ENCODE assay signal across 12 mouse cellular contexts in genomic region chr11:72393669-72394068, GRCm38 (mm10). TPM values are rescaled to one million over a fixed set of nuclear protein-coding genes. Genes with fewer than 3 reads are reported as not detected.
DNase-seq lines count a peak whose midpoint lies in the region; ATAC-seq lines count a peak whose summit lies in the region.
"Had no signal": no experiment of that assay in that cellular context is flagged by ENCODE, and none has a peak within 500 bp of the region (broad histone marks: within the 10 kb centered on the region; RNA-seq: fewer than 3 reads in every experiment).

No protein-coding gene starts in this region.

- 64% methylated on average over 5 of the region's 5 CpGs for WGBS in embryonic facial prominence, embryonic 10.5 days

- no peak overlapping the region for H3K4me3 ChIP-seq in embryonic facial prominence, embryonic 10.5 days
- H3K4me3 ChIP-seq: neural tube, embryonic 12.5 days had no signal

- no peak overlapping the region for H3K27ac ChIP-seq in embryonic facial prominence, embryonic 10.5 days (replicated peaks)
- H3K27ac ChIP-seq: neural tube, embryonic 12.5 days had no signal

- no peaks in the 10 kb centered on the region for H3K9me3 ChIP-seq in embryonic facial prominence, embryonic 10.5 days
- H3K9me3 ChIP-seq: neural tube, embryonic 12.5 days had no signal

- H3K27me3 ChIP-seq in embryonic facial prominence, embryonic 10.5 days (replicated peaks; ENCODE audit: low read depth, poor library complexity, severe bottlenecking), result no peaks in the 10 kb centered on the region
- H3K27me3 ChIP-seq: neural tube, embryonic 12.5 days had no signal

- H3K4me1 ChIP-seq in embryonic facial prominence, embryonic 10.5 days, result peaks cover 22% of the 10 kb centered on the region

- no peak for ATAC-seq in frontal cortex, adult (ENCODE audit: low TSS enrichment)

- intact Hi-C loops in heart, postnatal 36 days (cut with DNase I), result loop anchor here (5.0 kb wide), 1 partner anchor 599 kb away; no protein-coding TSS in a partner anchor

- peak; percentile 39 for DNase-seq in layer of hippocampus, adult 11-12 months (ENCODE audit: low spot score)
- DNase-seq in layer of hippocampus, postnatal 25 days (ENCODE audit: extremely low spot score in 1 of 2, low spot score in 1 of 2), result no peak
- DNase-seq in adrenal gland, postnatal 14 days, result peak; percentile 86
- DNase-seq in embryonic facial prominence, embryonic 10.5 days (ENCODE audit: low spot score), result peak; percentile 14
- peak; percentile 52 to 57 for DNase-seq in heart, postnatal 36 days
- DNase-seq in embryo, embryonic 11 days, result no peak
- no peak for DNase-seq in B cell, adult 2 months

- no peaks in the 10 kb centered on the region for H3K36me3 ChIP-seq in embryonic facial prominence, embryonic 10.5 days (replicated peaks)
- H3K36me3 ChIP-seq: neural tube, embryonic 12.5 days had no signal

RNA-seq across cellular contexts. Expression of gene Smtnl2, which starts 17.8 kb away (rescaled TPM):
- total RNA-seq in layer of hippocampus, postnatal 25 days (2021), result 1 to 10 TPM; 2.0 to 3.0 TPM
- 4.1 and 5.4 TPM in 2 replicates for total RNA-seq in adrenal gland, postnatal 14 days (2021)
- polyA plus RNA-seq in embryonic facial prominence, embryonic 10.5 days (2016; fragmentation: Nextera tagmentation; extraction: Ambion mirVana), result 16.4 and 16.6 TPM in 2 replicates
- total RNA-seq in heart, postnatal 36 days (2021), result 10 to 100 TPM; 18.2 to 19.5 TPM

RNA-seq across cellular contexts. Expression of gene Tekt1, which starts 31.4 kb away (rescaled TPM):
- 1 to 10 TPM; 2.7 to 3.1 TPM for total RNA-seq in layer of hippocampus, postnatal 25 days (2021)
- not detected in 2 replicates for total RNA-seq in adrenal gland, postnatal 14 days (2021)
- polyA plus RNA-seq in embryonic facial prominence, embryonic 10.5 days (2016; fragmentation: Nextera tagmentation; extraction: Ambion mirVana), result 6.3 and 7.2 TPM in 2 replicates
- total RNA-seq in heart, postnatal 36 days (2021), result not detected
- total RNA-seq: MEL had no signal

RNA-seq across cellular contexts. Expression of gene Ggt6, which starts 41.7 kb away (rescaled TPM):
- under 1 TPM in 1 of 2 experiments, not detected in 1; 0.20 TPM for total RNA-seq in layer of hippocampus, postnatal 25 days (2021)
- 1.7 and 2.8 TPM in 2 replicates for total RNA-seq in adrenal gland, postnatal 14 days (2021)
- 0.10 TPM in 1 of 2 replicates, not detected in the other for polyA plus RNA-seq in embryonic facial prominence, embryonic 10.5 days (2016; fragmentation: Nextera tagmentation; extraction: Ambion mirVana)
- not detected for total RNA-seq in heart, postnatal 36 days (2021)
- total RNA-seq: layer of hippocampus, postnatal 10 days; MEL had no signal
- polyA plus RNA-seq: heart, postnatal 0 days; neural tube, embryonic 12.5 days had no signal

RNA-seq across cellular contexts. Expression of gene Mybbp1a, which starts 47.5 kb away (rescaled TPM):
- total RNA-seq in layer of hippocampus, postnatal 25 days (2021), result 10 to 100 TPM; 48.3 to 54.0 TPM
- total RNA-seq in adrenal gland, postnatal 14 days (2021), result 85.6 and 101 TPM in 2 replicates
- 257 and 263 TPM in 2 replicates for polyA plus RNA-seq in embryonic facial prominence, embryonic 10.5 days (2016; fragmentation: Nextera tagmentation; extraction: Ambion mirVana)
- total RNA-seq in heart, postnatal 36 days (2021), result 10 to 100 TPM; 45.9 to 46.8 TPM

Comparison
In these comparisons a context has a peak if more than half of its experiments do, and no peak if none do; other contexts are left out.
1. DNase-seq: peak in layer of hippocampus, adult 11-12 months (single experiment), adrenal gland, postnatal 14 days (single experiment), embryonic facial prominence, embryonic 10.5 days (single experiment) and heart, postnatal 36 days (2 of 2); none in layer of hippocampus, postnatal 25 days (0 of 2), embryo, embryonic 11 days (single experiment) and B cell, adult 2 months (0 of 2).